Mouse (Mus musculus) ES-E14 (cell line): ENCODE measurements around the gene Zc3h8. TPM values are rescaled to one million over a fixed set of nuclear protein-coding genes. Genes with fewer than 3 reads are reported as not detected.

ENCODE experiments used
- DNase-seq: peaks from one replicate; pipeline ENCODE4 v3.0.0-alpha.2; 2013; ENCODE audit warnings: low read depth, low spot score
- H3K27ac ChIP-seq: 2 replicates; pipeline ENCODE4 v1.5.1; 2012; ENCODE audit warnings: low read depth, mild to moderate bottlenecking, low read length, moderate library complexity, mixed read lengths; ENCODE audit not compliant: poor library complexity, insufficient read depth, severe bottlenecking
- H3K36me3 ChIP-seq: 2 replicates; pipeline ENCODE4 v1.6.1; 2012; ENCODE audit warnings: mild to moderate bottlenecking, low read length, moderate library complexity, mixed read lengths; ENCODE audit not compliant: control insufficient read depth, poor library complexity, insufficient read depth, severe bottlenecking
- H3K4me1 ChIP-seq, 2 experiments: fragments of 150-350 bp in 1 of 2; sonication (generic) in 1 of 2; 2 replicates each; pipeline ENCODE4 v1.6.1; 2012; ENCODE audit warnings: low read length in 2 of 2, mild to moderate bottlenecking in 1 of 2, mixed read lengths in 1 of 2; ENCODE audit not compliant: control insufficient read depth in 2 of 2, insufficient read depth in 2 of 2, poor library complexity in 1 of 2
- H3K4me3 ChIP-seq, 2 experiments: fragments of 150-350 bp in 1 of 2; sonication (generic) in 1 of 2; 2 replicates each; pipeline ENCODE4 v1.5.1; 2012; ENCODE audit warnings: low read length in 2 of 2, low read depth in 1 of 2, mild to moderate bottlenecking in 1 of 2, mixed read lengths in 1 of 2; ENCODE audit not compliant: insufficient read depth in 1 of 2, poor library complexity in 1 of 2, severe bottlenecking in 1 of 2
- H3K9ac ChIP-seq: 2 replicates; pipeline ENCODE4 v1.6.1; 2012; ENCODE audit warnings: low read depth, mild to moderate bottlenecking, low read length, mixed read lengths; ENCODE audit not compliant: poor library complexity, insufficient read depth, severe bottlenecking
- H3K9me3 ChIP-seq: fragments of 150-350 bp; sonication (generic); 2 replicates; pipeline ENCODE4 v1.6.1; 2012; ENCODE audit warnings: low read depth, mild to moderate bottlenecking, low read length; ENCODE audit not compliant: control insufficient read depth, insufficient read depth
- CHD2 ChIP-seq: IDR thresholded peaks from 2 replicates; pipeline ENCODE4 v1.6.1; 2014; ENCODE audit warnings: mild to moderate bottlenecking, low read depth, low read length, inconsistent platforms
- HCFC1 ChIP-seq: IDR thresholded peaks from 2 replicates; pipeline ENCODE4 v1.6.1; 2012; ENCODE audit warnings: low read length, inconsistent platforms, borderline replicate concordance; ENCODE audit not compliant: insufficient read depth
- MAFK ChIP-seq: IDR thresholded peaks from 2 replicates; pipeline ENCODE4 v1.6.1; 2014; ENCODE audit warnings: mild to moderate bottlenecking, low read depth, low read length, inconsistent platforms; ENCODE audit not compliant: insufficient read depth
- ZC3H11A ChIP-seq: IDR thresholded peaks from 2 replicates; pipeline ENCODE4 v1.6.1; 2012; ENCODE audit warnings: low read depth, mild to moderate bottlenecking, inconsistent platforms, low read length, borderline replicate concordance
- ZNF384 ChIP-seq: IDR thresholded peaks from 2 replicates; pipeline ENCODE4 v1.6.1; 2012; ENCODE audit warnings: low read depth, low read length, inconsistent platforms
- in situ Hi-C, 2 experiments: fragments of 600-800 bp; cut with MboI; formaldehyde crosslinking; loops; one replicate each; pipeline ENCODE4 v1.15.1; 2025; ENCODE audit warnings: low sequenced_read_pairs in 2 of 2, inconsistent platforms in 1 of 2; ENCODE audit not compliant: unreplicated experiment in 2 of 2
- total RNA-seq: library from RNA; depleted of rRNA; stranded (reverse); fragments of 300-350 nt; gene quantifications from 2 replicates; pipeline ENCODE4 v1.2.3, GENCODE M21; 2012

Zc3h8 gene
- total RNA-seq, 1 experiment = 20.9 TPM

- no peak overlapping the region for H3K27ac ChIP-seq
- H3K4me1 ChIP-seq = no peaks in the 10 kb centered on the region; a peak in 1 of 4 replicates
- no peak for TF ChIP-seq CHD2
- TF ChIP-seq HCFC1 = no peak
- TF ChIP-seq ZC3H11A = no peak
- TF ChIP-seq MAFK = no peak
- TF ChIP-seq ZNF384 = no peak
- in situ Hi-C loops = no loop called here
- H3K36me3 ChIP-seq = peaks cover 10% of the 10 kb centered on the region
- H3K9ac ChIP-seq = no peak overlapping the region
- H3K4me3 ChIP-seq = no peak overlapping the region
- DNase-seq = no peak
- H3K9me3 ChIP-seq = no peaks in the 10 kb centered on the region
Measured at GRCm38 (mm10) chr2:128930704-128931103, 13.2 kb downstream of the Zc3h8 start.

DNA sequence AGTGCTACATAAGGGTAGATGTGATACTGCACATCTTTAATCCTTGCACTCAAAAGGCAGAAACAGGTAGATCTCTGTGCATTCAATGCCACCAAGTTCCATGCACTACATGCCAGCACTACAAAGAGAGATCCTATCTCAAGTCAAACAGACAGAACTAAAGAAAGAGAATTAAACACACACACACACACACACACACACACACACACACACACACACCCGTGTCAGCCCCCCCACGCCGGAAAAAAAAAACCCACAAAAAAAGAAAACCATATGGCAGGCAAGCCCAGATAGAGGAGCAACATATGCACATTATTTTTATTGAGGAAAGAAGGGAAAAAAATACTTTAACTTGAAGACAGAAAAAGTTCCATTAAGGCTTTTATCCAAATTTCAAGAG lies 15.4 kb downstream of the Zc3h8 start:
- H3K36me3 ChIP-seq = peaks cover 6% of the 10 kb centered on the region; the same call in 1 of the 2 replicates
- TF ChIP-seq ZC3H11A = no peak
- TF ChIP-seq HCFC1 = no peak
- no peak for TF ChIP-seq MAFK
- TF ChIP-seq CHD2 = no peak
- in situ Hi-C loops = no loop called here

DNA sequence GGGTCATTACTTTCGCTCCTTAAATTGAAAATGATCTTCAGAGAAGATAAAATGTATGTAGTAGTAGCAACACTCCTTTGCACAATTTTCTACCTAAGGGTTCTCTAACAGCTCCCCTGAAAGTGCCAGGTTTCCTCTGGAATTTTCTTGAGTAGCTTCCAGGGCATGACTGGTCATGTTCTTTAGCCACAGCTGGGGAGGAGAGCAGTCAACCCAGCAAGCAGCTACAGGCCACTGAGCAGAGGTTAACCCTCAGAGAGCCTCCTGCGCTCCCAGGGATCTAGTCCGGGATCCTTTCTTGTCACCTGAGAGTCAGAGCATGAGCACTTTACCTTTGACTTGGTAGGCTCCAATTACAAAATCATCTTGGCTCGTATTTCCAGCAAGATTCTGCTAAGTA lies 19.1 kb downstream of the Zc3h8 start:
- Histone ChIP-seq H3K27ac (no peak overlapping the region), H3K4me3 (no peak overlapping the region), H3K9me3 (no peaks in the 10 kb centered on the region), H3K4me1 (no peaks in the 10 kb centered on the region), H3K36me3 (peaks cover 6% of the 10 kb centered on the region; the same call in 1 of the 2 replicates), H3K9ac (no peak overlapping the region)
- DNase-seq = no peak
- in situ Hi-C loops = no loop called here
- TF ChIP-seq HCFC1 (no peak), MAFK (no peak), ZC3H11A (no peak), CHD2 (no peak), ZNF384 (no peak)

More for the DNA sequence above, 15.4 kb downstream of the Zc3h8 start:
- Histone ChIP-seq H3K4me1 (no peaks in the 10 kb centered on the region; a peak in 1 of 4 replicates), H3K9me3 (no peaks in the 10 kb centered on the region), H3K27ac (no peak overlapping the region), H3K4me3 (no peak overlapping the region), H3K9ac (no peak overlapping the region)
- no peak for DNase-seq

DNA sequence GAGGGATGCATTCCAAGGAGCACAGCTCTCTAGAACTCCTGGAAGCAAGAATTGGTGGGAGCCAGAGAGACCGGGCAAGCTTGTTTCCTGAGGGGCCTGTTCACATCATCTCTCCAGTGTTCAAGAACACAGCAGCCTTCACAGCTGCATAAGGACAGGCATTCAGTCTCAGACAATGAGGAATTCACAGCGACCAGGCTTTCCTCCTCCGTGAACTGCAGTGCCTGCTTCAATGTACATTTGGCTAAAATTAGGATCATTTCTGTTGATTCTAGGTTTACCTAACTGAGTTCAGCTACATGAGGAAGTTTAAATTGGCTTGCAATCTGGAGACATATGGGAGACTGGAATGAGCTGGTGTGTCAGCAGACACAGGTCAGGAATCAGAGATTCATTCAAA lies 27.3 kb downstream of the Zc3h8 start:
- DNase-seq = no peak
- no peak for TF ChIP-seq ZNF384
- TF ChIP-seq ZC3H11A = no peak
- TF ChIP-seq CHD2 = no peak
- TF ChIP-seq MAFK = no peak
- TF ChIP-seq HCFC1 = no peak
- Histone ChIP-seq H3K9me3 (no peaks in the 10 kb centered on the region), H3K9ac (no peak overlapping the region), H3K36me3 (no peaks in the 10 kb centered on the region), H3K4me3 (no peak overlapping the region), H3K27ac (no peak overlapping the region), H3K4me1 (no peaks in the 10 kb centered on the region)
- in situ Hi-C loops = no loop called here

DNA sequence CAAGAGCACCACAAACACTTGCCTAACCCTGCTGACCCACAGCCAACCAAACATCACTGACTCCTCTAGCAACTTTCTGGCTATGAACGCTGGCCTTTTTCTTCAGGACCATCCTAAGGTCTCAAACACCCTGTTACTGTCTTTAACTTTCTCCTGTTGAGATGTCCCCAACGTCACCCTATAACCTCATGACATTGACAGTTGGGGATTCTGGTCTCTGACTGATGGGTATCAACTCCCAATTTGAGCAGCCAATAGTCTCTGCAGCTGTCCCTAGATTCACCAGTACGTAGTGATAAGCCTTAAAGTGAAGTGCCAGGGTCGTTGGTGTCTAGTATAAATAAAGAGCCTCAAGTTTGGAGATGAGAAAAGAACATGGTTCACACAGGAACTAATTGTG lies 28.9 kb downstream of the Zc3h8 start:
- H3K27ac ChIP-seq = no peak overlapping the region
- H3K9me3 ChIP-seq = no peaks in the 10 kb centered on the region
- TF ChIP-seq ZNF384 = no peak
- no peak for TF ChIP-seq ZC3H11A
- no peak for TF ChIP-seq MAFK
- no peak for TF ChIP-seq HCFC1
- no peak for TF ChIP-seq CHD2
- H3K4me3 ChIP-seq = no peak overlapping the region
- in situ Hi-C loops = no loop called here
- no peaks in the 10 kb centered on the region for H3K36me3 ChIP-seq
- H3K9ac ChIP-seq = no peak overlapping the region
- no peaks in the 10 kb centered on the region for H3K4me1 ChIP-seq
- DNase-seq = no peak
